Mouse (Mus musculus): ENCODE measurements around the gene Commd6. TPM values are rescaled to one million over a fixed set of nuclear protein-coding genes. Genes with fewer than 3 reads are reported as not detected.
"Not testable (repeated sequence)": the region's sequence is repeated elsewhere in the genome, so short reads cannot be mapped to it uniquely, and the experiment has no call there.

Gene Commd6
- polyA plus RNA-seq, 1 experiment: 21.7 TPM

- WGBS: 80% methylated on average over 1 of the region's 1 CpGs
- DNase-seq (ENCODE audit: low read depth, low spot score): no peak
Observed at GRCm38 (mm10) chr14:101613206-101613605, 27.3 kb downstream of the Commd6 start.

GRCm38 (mm10) chr14:101610701-101611100, 29.8 kb downstream of the Commd6 start:
- no peak for DNase-seq (ENCODE audit: low read depth, low spot score)
- 79% methylated on average over 10 of the region's 10 CpGs for WGBS

GRCm38 (mm10) chr14:101608519-101609368, 31.7 kb downstream of the Commd6 start, which contains the start of gene Tbc1d4:
Tbc1d4 (minus strand) TSS chr14:101609191.
- DNase-seq (ENCODE audit: low read depth, low spot score): peak; percentile 47
- under 1% methylated on average over 62 of the region's 62 CpGs for WGBS

- WGBS: under 1% methylated on average over 62 of the region's 62 CpGs
- DNase-seq (ENCODE audit: low read depth, low spot score): no peak
Observed at GRCm38 (mm10) chr14:101607631-101608518, 32.6 kb downstream of the Commd6 start.

- DNase-seq (ENCODE audit: low read depth, low spot score): no peak
- WGBS: 44% methylated on average over 2 of the region's 2 CpGs
Observed at GRCm38 (mm10) chr14:101605843-101606242, 34.6 kb downstream of the Commd6 start.

GRCm38 (mm10) chr14:101602851-101603250, 37.6 kb downstream of the Commd6 start:
- 57% methylated on average over 3 of the region's 3 CpGs for WGBS
- no peak for DNase-seq (ENCODE audit: low read depth, low spot score)

GRCm38 (mm10) chr14:101597096-101597715, 43.3 kb downstream of the Commd6 start:
- no peak for DNase-seq (ENCODE audit: low read depth, low spot score)
- 90% methylated on average over 14 of the region's 14 CpGs for WGBS

- no peak for DNase-seq (ENCODE audit: low read depth, low spot score)
- 97% methylated on average over 9 of the region's 9 CpGs for WGBS
Observed at GRCm38 (mm10) chr14:101596691-101597090, 43.8 kb downstream of the Commd6 start.

- no peak for DNase-seq (ENCODE audit: low read depth, low spot score)
- WGBS: 90% methylated on average over 13 of the region's 13 CpGs
Observed at GRCm38 (mm10) chr14:101595301-101596080, 45.0 kb downstream of the Commd6 start.

- WGBS: 74% methylated on average over 5 of the region's 5 CpGs
- no peak for DNase-seq (ENCODE audit: low read depth, low spot score)
Observed at GRCm38 (mm10) chr14:101594001-101594400, 46.5 kb downstream of the Commd6 start.

GRCm38 (mm10) chr14:101593340-101593739, 47.1 kb downstream of the Commd6 start:
- WGBS: 70% methylated on average over 7 of the region's 7 CpGs
- DNase-seq (ENCODE audit: low read depth, low spot score): no peak

- 91% methylated on average over 5 of the region's 5 CpGs for WGBS
- no peak for DNase-seq (ENCODE audit: low read depth, low spot score)
Observed at GRCm38 (mm10) chr14:101591101-101591500, 49.4 kb downstream of the Commd6 start.

- not testable (repeated sequence) for DNase-seq (ENCODE audit: low read depth, low spot score)
- WGBS: 56% methylated on average over 3 of the region's 4 CpGs
Observed at GRCm38 (mm10) chr14:101588209-101588991, 52.1 kb downstream of the Commd6 start.

- DNase-seq (ENCODE audit: low read depth, low spot score): not testable (repeated sequence)
- whole genome bisulfite sequencing: 59% methylated on average over 4 of the region's 6 CpGs
Observed at GRCm38 (mm10) chr14:101587366-101588040, 53.0 kb downstream of the Commd6 start.

- WGBS: 77% methylated on average over 7 of the region's 7 CpGs
- DNase-seq (ENCODE audit: low read depth, low spot score): no peak
Observed at GRCm38 (mm10) chr14:101586096-101586495, 54.4 kb downstream of the Commd6 start.
